Mouse (Mus musculus): ENCODE measurements around the gene Msn.
A peak's percentile ranks its signal among the peaks of the same experiment; 100 is the strongest.

The Msn gene

DNA sequence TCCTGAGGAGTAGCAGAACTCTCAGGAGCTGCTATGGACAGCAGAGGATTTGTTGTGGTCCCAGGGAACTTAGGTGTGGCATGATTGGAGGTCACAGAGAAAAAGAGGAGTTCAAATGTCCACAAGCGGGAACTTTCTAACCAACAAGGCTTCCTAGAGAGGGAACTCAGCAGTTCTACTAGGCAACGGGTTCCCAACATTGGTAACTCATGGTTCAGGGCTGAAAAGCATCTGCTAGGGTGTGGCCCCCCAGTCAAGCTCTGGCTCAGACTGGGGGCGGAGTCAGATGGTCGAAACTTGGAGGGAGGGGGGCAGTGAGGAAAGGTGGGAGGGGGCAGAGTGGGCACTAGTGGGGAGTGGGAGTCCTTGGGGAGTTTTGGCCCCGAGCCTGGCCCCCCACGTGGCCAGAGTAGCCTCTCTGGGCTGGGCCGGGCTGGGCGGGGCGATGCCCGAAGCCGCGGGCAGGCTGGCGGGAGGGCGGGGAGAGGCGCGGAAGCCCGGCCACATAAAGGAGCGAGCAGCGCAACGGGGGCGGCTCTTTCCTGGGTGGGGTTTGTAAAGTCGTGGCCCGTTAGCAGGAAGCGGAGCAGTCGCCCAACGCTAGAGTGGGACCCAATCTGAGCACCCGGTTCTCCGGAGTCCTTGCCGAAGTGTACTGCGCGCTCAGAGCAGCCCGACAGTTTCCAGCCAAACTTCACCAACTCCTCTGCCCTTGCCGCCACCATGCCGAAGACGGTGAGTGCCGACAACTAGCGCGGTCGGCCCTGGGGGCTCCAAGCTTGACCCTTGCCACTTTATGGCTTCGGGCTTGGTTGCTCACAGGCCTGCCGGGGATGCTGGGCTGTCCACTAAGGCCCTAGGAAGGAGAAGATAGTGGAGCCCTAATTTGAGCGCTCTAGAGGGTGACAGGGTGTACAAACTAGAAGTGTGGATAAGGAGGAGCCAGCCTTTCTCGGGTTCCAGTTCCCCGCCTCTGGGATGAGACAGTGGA is at the start of gene Msn:
Gene Msn, plus strand, starts transcription at position 534 of the 991 bp plus-strand sequence.
- DNase-seq (ENCODE audit: low spot score in 2 of 2) = peak; percentile 79 to 84

DNA sequence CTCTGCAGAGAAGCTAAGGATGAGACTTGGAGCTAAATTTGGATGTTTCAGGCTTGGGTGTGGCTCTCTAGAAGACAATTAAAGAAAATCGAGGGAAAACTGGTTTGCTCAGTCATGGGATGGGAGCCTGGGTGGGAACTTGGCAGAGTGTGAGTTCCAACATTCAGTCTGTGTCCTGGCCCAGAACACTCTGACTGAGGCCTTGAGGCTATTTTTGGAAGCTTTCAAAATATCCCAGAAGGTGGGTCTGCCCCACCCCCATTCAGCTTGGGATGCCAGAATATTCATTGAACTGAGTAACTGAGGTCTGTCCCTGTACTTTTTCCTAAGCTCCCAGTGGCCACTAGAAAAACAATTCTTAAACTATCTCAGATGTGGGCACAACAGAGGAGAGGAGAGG is 43.0 kb upstream of the Msn start:
- DNase-seq (ENCODE audit: low spot score in 2 of 2) = no peak

DNA sequence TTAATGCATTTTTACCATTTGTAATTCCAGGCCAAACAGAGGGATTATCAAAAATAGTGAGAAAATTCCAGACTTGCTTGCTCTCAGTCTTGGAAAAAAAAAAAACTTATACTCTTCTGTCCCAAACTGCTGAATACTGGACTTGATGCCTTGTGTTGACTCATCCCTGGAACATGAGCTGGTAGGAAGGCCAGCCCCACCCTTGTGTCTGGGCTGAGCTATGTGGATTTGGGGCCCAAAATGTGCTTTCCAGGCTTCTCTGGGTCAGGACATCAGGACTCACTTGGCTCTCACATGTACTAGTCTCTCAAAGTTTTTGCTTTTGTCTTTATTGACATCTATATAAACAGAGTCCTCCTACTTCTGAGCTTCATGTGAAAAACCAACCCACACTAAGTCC is 18.1 kb upstream of the Msn start:
- DNase-seq (ENCODE audit: low spot score in 2 of 2) = no peak

DNA sequence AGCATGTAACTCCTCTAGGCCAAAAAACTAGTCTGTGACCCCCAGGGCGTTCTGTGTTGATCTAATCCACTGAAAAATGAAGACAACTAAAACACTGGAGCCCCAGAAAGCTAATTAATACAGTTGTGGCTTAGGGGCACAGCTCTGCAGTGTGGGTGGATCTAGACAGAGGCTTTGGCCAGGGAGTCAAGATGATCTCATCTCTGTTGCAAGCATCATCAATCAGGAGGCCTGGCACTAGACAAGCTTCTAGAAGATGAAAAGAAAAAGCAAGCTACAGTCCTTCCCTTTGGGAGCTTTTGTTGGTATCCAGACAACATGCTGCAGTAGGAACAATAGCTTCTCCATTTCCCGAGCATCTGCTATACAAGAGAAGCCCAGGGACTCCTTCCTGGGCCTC is 9.6 kb upstream of the Msn start:
- no peak for DNase-seq (ENCODE audit: low spot score in 2 of 2)

DNA sequence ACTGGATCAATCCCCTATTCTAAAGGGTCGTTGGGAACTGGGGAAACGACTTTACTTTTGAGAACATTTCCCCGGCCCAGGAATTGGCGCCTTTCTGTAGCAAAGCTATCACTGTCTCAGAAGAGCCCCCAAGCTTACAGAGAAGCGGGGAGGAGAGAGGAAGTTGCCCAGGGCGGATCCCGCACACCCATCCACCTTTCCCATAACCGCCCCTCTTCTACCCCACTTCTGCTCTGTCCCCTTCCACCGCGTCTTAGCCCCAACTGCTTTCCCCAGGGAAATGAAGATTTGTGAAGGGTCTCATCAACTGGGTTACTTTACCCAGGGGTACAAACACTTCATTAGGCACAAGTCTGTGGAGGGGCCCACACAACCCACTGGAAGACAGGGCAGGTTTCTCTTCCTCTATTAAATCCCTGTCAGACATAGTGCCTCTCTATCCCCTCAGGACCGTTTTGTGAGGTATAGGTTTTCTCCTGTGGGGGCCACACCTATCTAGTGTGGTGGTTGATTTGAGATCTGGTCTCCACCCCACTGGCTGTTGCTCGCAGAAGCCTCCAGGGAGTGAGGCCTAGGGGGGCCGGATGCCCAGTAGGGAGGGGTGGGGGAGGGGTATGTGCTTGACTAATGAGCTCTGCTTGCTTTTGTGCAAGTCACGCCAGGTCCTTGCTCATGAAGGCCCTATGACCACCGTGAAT is 820 bp downstream of the Msn start:
- DNase-seq (ENCODE audit: low spot score in 2 of 2) = peak; percentile 60 to 75

DNA sequence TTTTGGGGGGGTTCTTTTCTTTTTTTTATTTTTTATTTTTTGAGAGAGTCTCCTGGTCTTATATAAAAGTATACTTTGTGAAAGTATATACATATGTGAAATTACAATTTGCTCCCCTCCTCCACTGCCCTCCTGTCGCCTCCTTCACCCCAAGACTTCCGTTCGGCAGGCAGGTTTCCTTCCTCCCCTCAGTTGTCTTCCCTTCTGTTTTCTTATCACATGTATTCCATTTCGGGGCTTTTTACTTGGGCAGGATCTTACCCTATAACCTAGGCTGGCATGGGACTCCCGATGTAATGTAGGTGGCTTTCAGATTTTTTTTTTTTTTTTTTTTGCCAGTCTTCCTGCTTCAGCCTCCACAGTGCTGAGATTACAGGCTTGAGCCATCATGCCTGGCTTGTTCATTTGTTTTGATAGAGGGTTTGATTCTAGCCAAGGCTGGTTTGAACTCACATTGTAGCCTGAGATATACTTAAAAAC is 1.7 kb downstream of the Msn start:
- DNase-seq (ENCODE audit: low spot score in 2 of 2) = peak in 1 of 2 experiments; percentile 2

DNA sequence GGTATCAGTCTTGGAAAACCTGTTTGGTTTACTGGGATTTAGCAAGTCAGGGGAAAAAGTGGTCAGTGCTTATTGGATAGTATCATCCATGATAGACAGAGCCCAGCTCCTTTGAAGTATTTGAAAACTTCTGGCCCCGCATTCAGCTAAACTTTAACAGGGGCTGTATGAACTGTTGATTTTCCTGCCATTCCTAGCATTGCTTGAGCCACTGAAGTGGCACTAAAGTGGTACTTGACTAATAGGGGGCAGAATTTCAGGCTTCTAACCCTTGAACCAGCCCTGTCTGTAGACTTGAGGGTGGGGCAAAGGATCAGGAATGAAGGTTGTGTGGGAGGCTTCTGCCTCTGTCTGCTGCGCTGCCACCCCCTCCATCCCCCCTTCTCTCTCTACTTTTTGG is 3.2 kb downstream of the Msn start:
- DNase-seq (ENCODE audit: low spot score in 2 of 2) = no peak

DNA sequence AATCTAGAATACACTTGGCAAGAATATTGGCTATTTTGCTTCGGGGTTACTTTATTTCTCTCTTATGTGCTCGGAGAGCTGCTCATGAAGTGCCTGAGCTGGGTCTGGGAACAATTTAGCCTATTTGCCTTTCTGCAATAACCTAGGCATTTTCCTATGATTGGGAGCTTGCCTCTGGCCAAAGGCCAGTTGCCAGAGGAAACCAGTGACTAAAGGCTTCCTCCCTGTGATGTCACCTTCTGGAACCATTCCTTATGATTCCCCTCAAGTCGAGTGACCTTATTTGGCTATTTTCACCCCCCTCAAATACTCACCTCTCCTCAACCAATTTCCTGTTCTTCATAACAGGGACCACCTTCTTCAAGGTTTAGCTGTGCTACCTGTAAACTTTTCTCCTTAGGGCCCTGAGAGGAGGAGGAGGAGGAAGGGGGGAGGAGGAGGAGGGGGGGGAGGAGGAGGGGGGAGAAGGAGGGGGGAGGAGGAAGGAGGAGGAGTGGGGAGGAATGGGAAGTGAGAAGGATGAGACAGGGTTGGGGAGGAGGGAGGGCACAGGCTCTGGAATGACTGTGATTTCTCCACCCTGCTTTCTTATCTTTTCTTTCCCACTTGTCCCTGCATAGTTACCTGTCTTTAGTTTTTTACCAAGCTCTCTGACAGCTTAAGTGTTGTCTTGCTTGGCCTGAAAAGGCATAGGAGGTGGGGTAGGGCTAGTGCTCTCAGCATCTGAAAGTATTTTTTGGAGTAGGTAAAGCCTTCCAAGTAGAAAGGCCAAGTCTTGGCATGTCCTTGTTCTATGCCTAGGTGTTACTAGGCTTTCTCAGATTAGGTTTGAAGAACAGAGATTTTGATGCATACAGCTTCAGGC is 11.8 kb downstream of the Msn start:
- no peak for DNase-seq (ENCODE audit: low spot score in 2 of 2)

DNA sequence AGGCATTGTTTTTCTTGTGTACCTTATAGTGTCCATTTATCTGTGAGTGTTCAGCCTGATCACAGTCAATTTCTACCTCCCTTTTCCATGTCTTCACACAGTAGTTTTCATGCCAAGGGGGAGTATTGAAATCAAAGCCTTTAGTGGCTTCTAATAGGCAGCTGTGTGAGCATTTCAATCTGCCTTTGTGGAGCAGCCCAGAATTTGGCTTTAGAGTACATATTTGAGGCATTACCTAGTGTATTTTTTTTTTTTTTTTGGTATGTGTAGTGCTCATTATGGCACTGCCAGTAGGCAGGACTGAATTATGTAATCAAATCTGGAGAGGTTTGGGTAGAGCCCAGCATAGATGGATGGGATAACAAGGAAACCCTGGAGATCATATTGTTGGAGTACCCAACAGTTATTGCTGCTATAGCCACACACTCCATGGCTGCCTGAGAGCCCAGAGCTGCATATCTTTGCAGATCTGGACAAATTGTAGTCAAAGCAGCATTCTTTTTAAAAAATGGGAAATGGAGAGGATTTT is 17.3 kb downstream of the Msn start:
- DNase-seq (ENCODE audit: low spot score in 2 of 2) = no peak

DNA sequence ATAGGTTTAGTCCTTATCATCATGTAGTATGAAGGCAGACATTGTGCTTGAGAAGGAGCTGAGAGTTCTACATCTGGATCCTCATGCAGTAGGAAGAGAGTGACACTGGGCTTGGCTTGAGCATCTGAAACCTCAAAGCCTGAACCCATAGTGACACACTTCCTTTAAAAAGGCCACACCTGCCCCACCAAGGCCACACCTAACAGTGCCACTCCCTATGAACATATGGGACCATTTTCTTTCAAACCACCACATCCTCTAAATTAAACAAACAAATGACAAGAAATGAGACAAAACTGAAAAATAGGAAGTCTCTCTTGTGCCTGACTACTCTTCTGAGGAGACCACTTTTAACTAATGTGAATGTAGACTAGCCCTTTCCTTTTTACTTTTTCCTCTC is 19.7 kb downstream of the Msn start:
- peak in 1 of 2 experiments; percentile 31 for DNase-seq (ENCODE audit: low spot score in 2 of 2)

DNA sequence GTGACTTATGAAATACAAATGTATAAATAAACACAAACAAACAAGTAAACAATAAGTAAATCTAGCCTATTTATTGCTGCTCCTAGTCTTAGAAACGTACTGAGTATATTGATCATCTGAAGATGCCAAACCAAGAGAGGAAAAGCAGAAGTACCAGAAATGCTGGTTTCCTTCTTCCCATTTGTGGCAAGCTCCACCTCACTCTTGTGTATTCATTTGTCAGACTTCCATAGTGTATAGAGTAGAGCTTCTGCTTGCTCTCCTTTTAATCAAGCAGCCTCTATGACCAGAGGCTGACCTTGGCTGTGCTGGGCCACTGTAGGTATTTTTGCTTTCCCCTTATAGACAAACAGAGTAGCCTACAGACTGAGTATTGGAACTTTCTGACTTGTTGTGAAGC is 21.5 kb downstream of the Msn start:
- DNase-seq (ENCODE audit: low spot score in 2 of 2) = no peak

DNA sequence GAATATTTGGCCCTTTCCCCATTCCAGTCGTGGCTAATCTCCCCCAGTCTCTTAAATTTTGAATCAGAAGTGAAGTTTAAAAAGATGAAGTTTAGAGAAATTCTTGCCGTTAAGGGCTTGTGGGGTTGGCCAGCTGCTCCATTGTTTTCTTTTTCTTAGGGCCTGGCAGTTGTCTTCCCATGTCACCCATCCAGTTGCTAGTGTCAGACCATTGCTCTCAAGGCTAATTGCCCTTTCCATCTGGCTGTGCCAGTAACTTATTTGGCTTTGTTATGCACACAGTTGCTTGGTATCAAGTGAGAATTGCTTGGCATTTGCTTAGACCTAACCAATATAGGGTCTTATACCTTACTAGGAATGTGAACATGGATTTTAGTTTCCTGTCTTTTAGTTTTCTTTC is 24.2 kb downstream of the Msn start:
- no peak for DNase-seq (ENCODE audit: low spot score in 2 of 2)

DNA sequence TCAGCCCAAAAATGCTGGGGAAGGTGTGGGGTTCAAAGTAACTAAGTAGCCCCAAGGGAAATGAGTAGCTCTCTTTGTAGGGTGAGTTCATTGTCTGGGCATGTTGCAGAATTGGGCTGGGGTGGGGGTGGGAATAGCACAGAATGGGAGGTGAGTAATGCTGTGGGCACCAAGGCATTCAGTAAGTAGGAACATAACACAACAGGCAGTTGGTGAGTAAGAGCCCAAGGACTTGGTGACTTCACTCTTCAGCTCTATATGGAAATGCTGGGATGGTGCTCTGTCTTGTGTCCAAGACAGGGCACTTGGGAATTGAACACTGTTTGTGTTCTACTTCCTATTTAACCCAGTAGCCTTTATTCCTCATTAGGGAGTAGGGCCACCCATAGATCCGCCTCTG is 26.1 kb downstream of the Msn start:
- DNase-seq (ENCODE audit: low spot score in 2 of 2) = no peak

DNA sequence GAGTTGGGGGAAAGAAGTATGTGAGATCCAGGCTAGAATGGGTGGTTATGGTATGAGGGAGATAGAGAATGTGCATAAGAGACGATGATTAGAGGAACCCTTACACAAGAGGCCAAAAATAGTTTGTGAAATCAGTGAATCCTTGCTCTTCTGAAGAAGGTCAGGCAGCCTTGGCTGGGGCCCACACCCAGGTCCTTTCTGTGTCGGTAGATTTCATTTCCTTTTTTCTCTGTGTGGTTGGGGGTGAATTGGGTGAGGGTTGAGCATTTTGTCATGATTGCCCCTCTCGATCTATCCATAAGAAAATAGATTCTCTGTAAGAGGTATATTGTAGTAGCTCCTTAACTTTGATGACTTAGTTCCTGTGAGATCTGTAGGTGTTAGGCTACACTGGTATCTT is 31.0 kb downstream of the Msn start:
- DNase-seq (ENCODE audit: low spot score in 2 of 2) = peak in 1 of 2 experiments; percentile 17

DNA sequence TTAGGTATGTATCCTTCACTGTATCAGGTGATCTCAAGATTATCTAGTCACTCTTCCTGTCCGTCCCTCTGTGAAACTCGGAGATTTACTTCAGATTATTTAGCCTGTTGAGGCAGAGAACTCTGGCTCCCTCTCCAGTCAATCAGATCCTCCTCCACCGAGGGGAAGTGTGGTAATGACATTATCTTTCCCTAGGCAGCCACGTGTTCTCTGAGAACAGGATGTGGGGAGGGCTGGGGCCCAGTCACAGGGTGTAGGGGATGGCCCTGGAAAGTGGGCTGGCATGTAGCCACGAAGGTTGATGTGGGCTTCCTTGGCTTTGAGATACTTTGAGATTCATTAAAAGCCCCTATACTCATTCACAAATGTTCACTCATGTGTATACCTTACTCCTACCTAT is 34.3 kb downstream of the Msn start:
- peak; percentile 77 to 83 for DNase-seq (ENCODE audit: low spot score in 2 of 2)

DNA sequence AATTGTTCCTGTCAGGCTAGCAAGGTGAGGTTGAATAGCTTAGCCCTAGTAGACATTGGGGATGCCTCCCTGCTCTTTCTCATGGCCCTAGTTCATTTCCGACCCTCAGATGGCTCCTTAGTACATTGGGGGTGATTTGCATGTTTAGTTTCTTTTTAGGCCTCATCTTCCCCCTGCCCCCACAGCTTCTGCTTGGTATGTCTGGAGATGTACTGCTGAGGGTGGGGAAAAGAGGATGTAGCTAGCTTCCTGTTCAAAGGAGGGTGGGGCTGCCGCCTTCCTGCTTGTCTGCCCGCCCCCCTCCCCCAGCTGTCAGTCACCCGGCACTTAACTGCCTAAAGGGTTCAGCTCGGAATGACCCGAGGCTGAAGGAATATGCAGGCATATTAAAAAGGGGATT is 34.8 kb downstream of the Msn start:
- DNase-seq (ENCODE audit: low spot score in 2 of 2) = peak; percentile 66 to 81

DNA sequence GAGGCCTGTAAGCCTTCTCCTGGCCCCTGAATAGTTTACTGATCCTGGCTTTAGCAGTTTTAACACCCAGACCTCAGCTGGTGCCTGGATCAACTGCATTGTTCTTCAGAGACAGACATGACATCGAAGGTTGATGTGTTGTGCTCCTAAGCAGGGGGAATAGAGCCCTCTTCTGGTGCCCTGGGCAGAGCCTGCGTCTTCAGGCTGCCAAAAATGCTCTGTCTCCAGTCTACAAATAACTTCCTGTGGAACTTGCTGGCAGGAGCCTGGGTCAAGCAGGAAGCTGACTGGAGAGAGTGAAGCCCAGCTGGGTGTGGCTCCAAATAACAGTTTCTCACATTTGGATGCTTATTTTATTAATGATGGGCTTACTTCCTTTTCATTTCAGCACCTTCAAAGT is 37.4 kb downstream of the Msn start:
- peak; percentile 24 to 38 for DNase-seq (ENCODE audit: low spot score in 2 of 2)

DNA sequence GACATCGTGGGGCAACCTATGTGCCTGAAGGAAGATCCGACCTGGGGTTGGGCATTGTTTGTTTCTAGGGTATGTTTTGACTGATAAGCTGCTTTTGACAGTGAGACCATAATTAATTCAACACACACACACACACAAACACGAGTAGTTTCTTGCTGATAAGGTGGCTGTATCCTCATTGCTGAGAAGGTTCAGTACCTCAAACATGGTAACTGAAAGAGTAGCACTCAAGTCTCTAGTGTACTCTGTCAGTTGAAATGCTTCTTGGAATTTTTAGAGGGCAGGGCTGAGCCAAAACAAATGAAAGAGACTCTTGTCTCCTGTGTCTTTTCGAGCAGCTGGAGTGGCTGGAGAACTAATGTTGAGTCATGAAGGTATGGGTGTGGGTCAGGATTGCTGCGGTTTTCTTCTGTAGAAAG is 38.4 kb downstream of the Msn start:
- no peak for DNase-seq (ENCODE audit: low spot score in 2 of 2)

DNA sequence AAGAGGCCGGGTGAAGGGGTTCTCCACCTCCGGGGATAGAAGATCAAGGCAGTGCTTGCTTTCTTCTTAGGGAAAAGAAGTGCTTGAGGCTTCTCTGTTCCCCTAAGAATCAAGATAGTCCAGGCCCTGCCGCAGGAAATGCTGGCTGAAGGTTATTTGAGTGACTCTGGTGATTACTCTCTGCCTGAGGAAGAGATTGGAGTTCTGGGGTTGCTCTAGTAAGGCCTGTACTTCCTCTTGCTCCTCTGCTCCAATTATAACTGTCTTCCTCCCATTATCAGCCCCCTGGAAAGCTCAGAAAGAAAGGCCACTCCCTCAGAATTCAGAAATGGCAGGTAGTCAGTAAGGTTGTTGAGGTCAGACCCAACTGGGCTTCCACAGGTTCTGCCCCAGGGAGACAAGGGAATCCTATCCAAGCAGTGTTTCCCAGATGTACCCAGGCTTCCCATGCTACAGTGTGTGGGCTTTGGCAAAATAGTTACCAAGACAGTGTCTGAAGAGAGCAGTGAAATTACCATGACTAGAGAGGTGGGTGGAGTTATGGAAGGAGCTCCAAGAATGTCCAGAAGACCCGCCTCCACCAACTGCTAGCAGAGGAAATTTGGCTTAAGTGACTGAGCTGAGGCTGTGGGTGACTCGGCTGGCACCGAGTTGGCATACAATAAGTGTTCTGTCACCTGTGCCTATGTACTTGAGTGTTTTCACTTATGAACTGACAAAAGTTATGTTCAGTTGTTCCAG is 39.2 kb downstream of the Msn start:
- DNase-seq (ENCODE audit: low spot score in 2 of 2) = no peak

DNA sequence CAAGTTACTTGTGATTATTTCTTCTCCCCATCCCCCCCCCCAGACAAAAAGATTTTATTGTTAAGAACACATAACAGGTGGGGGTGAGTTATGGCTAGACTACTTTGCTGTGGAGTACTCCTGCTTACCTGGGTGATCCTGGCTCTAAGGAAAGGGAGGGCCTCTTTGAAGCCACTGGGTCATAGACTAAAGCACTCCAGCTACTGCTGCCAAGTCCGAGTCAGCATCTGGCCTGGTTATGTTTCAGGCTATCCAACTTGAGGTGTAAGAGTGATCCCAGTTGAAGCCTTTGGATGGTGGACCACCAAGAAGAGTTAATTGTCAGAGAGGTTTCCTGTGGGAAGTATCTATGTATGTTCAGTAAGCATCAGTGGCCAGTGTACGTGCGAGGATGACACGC is 39.7 kb downstream of the Msn start:
- DNase-seq (ENCODE audit: low spot score in 2 of 2) = no peak

DNA sequence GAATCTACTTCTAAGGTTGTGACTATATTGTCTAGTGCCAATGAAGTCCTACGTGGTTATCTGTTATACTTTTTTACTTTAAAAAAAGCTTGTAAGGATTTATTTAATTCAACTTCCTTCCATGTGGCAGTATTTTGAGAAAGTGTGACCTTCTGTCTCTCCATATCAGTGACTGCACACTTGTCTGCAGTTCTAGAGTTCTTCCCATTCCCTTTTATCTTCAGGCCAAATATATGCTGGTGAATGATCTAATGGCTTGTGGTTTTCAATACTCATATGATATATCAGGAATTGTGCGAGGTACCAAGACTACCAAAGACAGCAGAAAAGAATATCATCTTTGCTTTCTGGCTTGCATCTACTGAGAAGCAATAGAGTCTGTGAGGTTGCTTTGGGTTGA is 43.4 kb downstream of the Msn start:
- no peak for DNase-seq (ENCODE audit: low spot score in 2 of 2)
